Mouse (Mus musculus) heart, postnatal 0 days (tissue): ENCODE data around the gene Fah. TPM values are rescaled to one million over a fixed set of nuclear protein-coding genes. Genes with fewer than 3 reads are reported as not detected.

ENCODE experiments used
- ATAC-seq: fragments of 200-750 bp; cut with Nextera tagmentation; 2 replicates; pipeline ENCODE4 v1.8.0; 2017; ENCODE audit warnings: low read depth, moderate number of reproducible peaks, moderate library complexity; ENCODE audit not compliant: insufficient read depth
- DNase-seq: peaks from one replicate; pipeline ENCODE4 v3.0.0-alpha.2; 2016; ENCODE audit warnings: low spot score
- H3K27ac ChIP-seq: fragments of 300-500 bp; sonication (generic); 2 replicates; pipeline ENCODE4 v1.5.1; 2014; ENCODE audit warnings: low read depth, mild to moderate bottlenecking
- H3K27me3 ChIP-seq: fragments of 300-500 bp; sonication (generic); 2 replicates; pipeline ENCODE4 v1.6.1; 2014; ENCODE audit warnings: low read length, mixed read lengths; ENCODE audit not compliant: control insufficient read depth, insufficient read depth
- H3K36me3 ChIP-seq: fragments of 300-500 bp; sonication (generic); replicated peaks from 2 replicates; pipeline ENCODE4 v1.6.1; 2014; ENCODE audit warnings: low read length, mixed read lengths; ENCODE audit not compliant: control insufficient read depth, insufficient read depth
- H3K4me1 ChIP-seq: fragments of 300-500 bp; sonication (generic); 2 replicates; pipeline ENCODE4 v1.6.1; 2014; ENCODE audit warnings: antibody characterized with exemption; ENCODE audit not compliant: control insufficient read depth, insufficient read depth
- H3K4me2 ChIP-seq: fragments of 300-500 bp; sonication (generic); 2 replicates; pipeline ENCODE4 v1.6.1; 2014; ENCODE audit warnings: low read depth, mild to moderate bottlenecking, low read length, moderate library complexity
- H3K4me3 ChIP-seq: fragments of 300-500 bp; sonication (generic); 2 replicates; pipeline ENCODE4 v1.5.1; 2014; ENCODE audit warnings: low read depth, low read length
- H3K9ac ChIP-seq: fragments of 300-500 bp; sonication (generic); replicated peaks from 2 replicates; pipeline ENCODE4 v1.6.1; 2014; ENCODE audit warnings: low read depth, low read length, mixed read lengths
- H3K9me3 ChIP-seq: fragments of 300-500 bp; sonication (generic); replicated peaks from 2 replicates; pipeline ENCODE4 v1.6.1; 2016; ENCODE audit warnings: low read length; ENCODE audit not compliant: control insufficient read depth
- CTCF ChIP-seq: IDR thresholded peaks from 2 replicates; pipeline ENCODE4 v1.5.1; 2016; ENCODE audit warnings: antibody characterized with exemption, control low read depth, low read depth
- EP300 ChIP-seq: IDR thresholded peaks from 2 replicates; pipeline ENCODE4 v1.6.1; 2016; ENCODE audit warnings: antibody characterized with exemption, low read depth
- WGBS: fragments of 180-500 bp; shearing (Covaris S2); extraction: QIAGEN DNeasy Blood & Tissue Kit; methylation state at CpG from one replicate; pipeline ENCODE4 v1.1.7; 2014; 5-methylcytosine and 5-hydroxymethylcytosine counted together
- polyA plus RNA-seq: library from polyadenylated mRNA; unstranded; fragments of >200 nt; fragmentation: Nextera tagmentation; extraction: Ambion mirVana; gene quantifications from 2 replicates; pipeline ENCODE4 v1.2.1, GENCODE M21; 2015
- total RNA-seq: library from RNA; depleted of rRNA; stranded (reverse); fragments of >200 nt; gene quantifications from 2 replicates; pipeline ENCODE4 v1.2.3, GENCODE M21; 2014; ENCODE audit warnings: low replicate concordance

Gene Fah
- total and polyA plus RNA-seq, 2 experiments from 2014 or later = 4.0 to 20.2 TPM

GRCm38 (mm10) chr7:84594087-84594916 lies 12.2 kb downstream of the Fah start:
- H3K27ac ChIP-seq = no peak overlapping the region
- peak; percentile 79 for ATAC-seq
- H3K9me3 ChIP-seq = no peaks in the 10 kb centered on the region
- no peak overlapping the region for H3K4me3 ChIP-seq
- DNase-seq = peak; percentile 64
- no peaks in the 10 kb centered on the region for H3K4me1 ChIP-seq
- 40% methylated on average over 8 of the region's 8 CpGs for WGBS
- H3K36me3 ChIP-seq = no peaks in the 10 kb centered on the region
- H3K4me2 ChIP-seq = no peak overlapping the region
- TF ChIP-seq EP300 = no peak
- TF ChIP-seq CTCF = peak; percentile 91
- no peaks in the 10 kb centered on the region for H3K27me3 ChIP-seq
- no peak overlapping the region for H3K9ac ChIP-seq

GRCm38 (mm10) chr7:84591347-84591746 lies 15.2 kb downstream of the Fah start:
- no peak for TF ChIP-seq CTCF
- no peak for TF ChIP-seq EP300
- Histone ChIP-seq H3K4me3 (no peak overlapping the region), H3K4me2 (no peak overlapping the region), H3K9ac (no peak overlapping the region), H3K9me3 (no peaks in the 10 kb centered on the region), H3K36me3 (no peaks in the 10 kb centered on the region), H3K4me1 (no peaks in the 10 kb centered on the region), H3K27ac (no peak overlapping the region), H3K27me3 (no peaks in the 10 kb centered on the region)
- no peak for DNase-seq
- WGBS = 80% methylated on average over 3 of the region's 3 CpGs
- ATAC-seq = no peak

GRCm38 (mm10) chr7:84590622-84591021 lies 15.9 kb downstream of the Fah start:
- Histone ChIP-seq H3K27ac (no peak overlapping the region), H3K4me2 (no peak overlapping the region), H3K27me3 (no peaks in the 10 kb centered on the region), H3K9me3 (no peaks in the 10 kb centered on the region), H3K4me3 (no peak overlapping the region), H3K36me3 (no peaks in the 10 kb centered on the region), H3K9ac (no peak overlapping the region), H3K4me1 (no peaks in the 10 kb centered on the region)
- TF ChIP-seq CTCF (no peak), EP300 (no peak)
- ATAC-seq (no peak), DNase-seq (no peak)
- WGBS = 95% methylated on average over 2 of the region's 2 CpGs

- TF ChIP-seq CTCF (no peak), EP300 (no peak)
- H3K4me1 ChIP-seq = no peaks in the 10 kb centered on the region
- 88% methylated on average over 5 of the region's 5 CpGs for WGBS
- no peak for DNase-seq
- no peak overlapping the region for H3K27ac ChIP-seq
- no peak overlapping the region for H3K4me3 ChIP-seq
- H3K9ac ChIP-seq = no peak overlapping the region
- H3K4me2 ChIP-seq = no peak overlapping the region
- no peaks in the 10 kb centered on the region for H3K9me3 ChIP-seq
- ATAC-seq = no peak
- H3K36me3 ChIP-seq = no peaks in the 10 kb centered on the region
- H3K27me3 ChIP-seq = no peaks in the 10 kb centered on the region
Measured at GRCm38 (mm10) chr7:84587101-84587783, 19.3 kb downstream of the Fah start.

DNA sequence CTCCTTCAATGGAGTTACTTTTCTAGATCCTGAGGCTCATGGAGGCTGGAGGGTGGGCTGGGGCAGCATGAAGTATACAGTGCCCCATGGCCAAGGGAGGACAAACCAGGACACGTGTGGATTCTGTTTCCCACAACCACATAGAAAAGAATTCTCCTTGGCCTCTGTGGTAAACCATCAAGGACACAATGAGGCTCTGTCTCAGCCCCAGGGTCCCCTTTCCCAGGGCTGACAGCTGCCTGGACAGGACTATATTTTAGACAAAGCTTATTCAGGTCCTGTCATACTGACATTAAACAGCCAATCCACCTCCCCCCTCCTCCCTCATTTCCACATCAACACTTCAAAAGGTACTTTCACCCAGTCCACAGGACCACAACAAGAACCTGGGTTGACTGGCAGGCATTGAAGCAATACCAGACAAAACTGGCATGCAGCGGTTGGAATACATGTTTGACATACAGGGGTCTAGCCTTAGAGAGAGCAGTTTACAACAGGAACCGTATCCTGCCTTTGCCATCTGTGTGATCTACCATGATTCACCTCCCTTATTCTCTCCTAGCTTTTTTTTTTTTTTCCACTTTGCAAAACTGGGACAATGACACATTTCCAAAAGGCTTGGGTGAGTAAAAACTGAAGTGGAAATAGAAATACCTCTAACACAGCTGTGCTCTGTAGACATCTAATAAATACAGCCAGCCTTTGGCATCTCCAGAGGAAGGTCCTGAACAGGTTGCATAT lies 20.0 kb downstream of the Fah start:
- Histone ChIP-seq H3K9me3 (no peaks in the 10 kb centered on the region), H3K27ac (no peak overlapping the region), H3K4me1 (no peaks in the 10 kb centered on the region), H3K27me3 (no peaks in the 10 kb centered on the region), H3K4me3 (no peak overlapping the region), H3K9ac (no peak overlapping the region), H3K36me3 (no peaks in the 10 kb centered on the region), H3K4me2 (no peak overlapping the region)
- ATAC-seq (no peak), DNase-seq (no peak)
- TF ChIP-seq CTCF = no peak
- no peak for TF ChIP-seq EP300
- WGBS = 54% methylated on average over 3 of the region's 3 CpGs
